Mouse (Mus musculus) gonadal fat pad, adult 2 months (tissue): ENCODE measurements around the gene Aif1. TPM values are rescaled to one million over a fixed set of nuclear protein-coding genes. Genes with fewer than 3 reads are reported as not detected.
"Not testable (repeated sequence)": the region's sequence is repeated elsewhere in the genome, so short reads cannot be mapped to it uniquely, and the experiment has no call there.

Experiments used
- DNase-seq: peaks from one replicate; pipeline ENCODE4 v3.0.0-alpha.2; 2012; ENCODE audit warnings: low read depth
- polyA plus RNA-seq: library from polyadenylated mRNA; depleted of rRNA; stranded (reverse); fragments of >200 nt; gene quantifications from 2 replicates; pipeline ENCODE4 v1.2.3, GENCODE M21; 2012

Gene Aif1
- polyA plus RNA-seq, 1 experiment = 2.5 TPM

GRCm38 (mm10) chr17:35146139-35146538, 29.7 kb downstream of the Aif1 start:
- DNase-seq = no peak

GRCm38 (mm10) chr17:35141971-35142370, 33.9 kb downstream of the Aif1 start:
- no peak for DNase-seq

DNA sequence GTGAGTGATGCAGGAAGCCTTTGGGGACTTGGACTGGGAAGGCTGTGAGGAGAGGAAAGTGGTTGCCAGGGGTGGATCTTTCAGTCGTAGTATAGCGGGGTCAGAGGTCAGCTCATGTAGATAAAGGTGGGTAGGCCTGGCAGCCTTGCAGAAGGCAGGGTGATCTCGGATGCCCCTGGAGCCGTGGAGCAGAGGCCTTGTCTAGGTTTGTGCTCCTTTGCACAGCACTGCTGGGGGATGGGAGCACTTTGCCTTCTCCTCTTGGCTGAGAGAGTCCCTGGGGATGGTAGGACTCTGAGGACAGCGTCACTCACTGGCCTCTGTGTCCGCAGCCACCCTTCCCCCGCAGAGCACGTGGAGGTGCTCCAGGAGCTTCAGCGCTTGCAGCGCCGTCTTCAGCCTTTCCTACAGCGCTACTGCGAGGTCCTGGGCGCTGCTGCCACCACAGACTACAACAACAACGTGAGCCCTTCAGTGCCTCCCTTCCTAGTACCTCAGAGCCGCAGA, 35.3 kb downstream of the Aif1 start:
- no peak for DNase-seq

- DNase-seq = no peak
These were observed 36.6 kb downstream of the Aif1 start for GRCm38 (mm10) chr17:35139269-35139668.

DNA sequence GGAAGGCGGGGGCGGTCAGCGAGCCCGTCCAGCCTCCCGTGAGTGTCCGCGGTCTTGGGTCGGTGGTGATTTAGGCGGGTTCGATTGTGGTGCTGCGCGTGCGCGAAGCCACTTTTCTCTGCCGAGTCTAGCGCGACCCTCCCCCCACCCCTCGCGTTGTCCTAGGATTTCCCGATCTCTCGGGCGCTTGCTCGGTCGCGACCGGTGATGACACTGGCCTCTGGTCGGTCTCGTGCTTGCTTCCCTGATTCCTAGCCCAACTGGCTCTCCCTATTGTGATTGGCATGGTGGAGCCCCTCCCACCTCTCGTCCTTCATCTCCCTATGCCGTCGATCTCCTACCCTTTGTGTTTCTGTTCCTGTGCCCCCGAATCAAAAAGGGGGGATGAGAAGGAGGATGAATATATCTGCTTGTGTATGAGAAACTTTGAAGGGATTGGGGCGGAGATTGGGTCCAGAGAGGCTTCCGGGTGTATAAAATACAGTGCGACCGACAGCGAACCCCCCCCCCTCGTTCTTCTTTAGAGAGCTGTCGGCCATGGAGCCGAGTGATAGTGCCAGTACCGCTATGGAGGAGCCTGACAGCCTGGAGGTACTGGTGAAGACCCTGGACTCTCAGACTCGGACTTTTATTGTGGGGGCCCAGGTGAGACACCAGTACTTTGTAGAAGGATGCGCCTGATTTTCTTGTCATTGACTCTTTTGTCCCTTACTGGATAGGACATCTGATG, 40.1 kb downstream of the Aif1 start:
- no peak for DNase-seq

DNA sequence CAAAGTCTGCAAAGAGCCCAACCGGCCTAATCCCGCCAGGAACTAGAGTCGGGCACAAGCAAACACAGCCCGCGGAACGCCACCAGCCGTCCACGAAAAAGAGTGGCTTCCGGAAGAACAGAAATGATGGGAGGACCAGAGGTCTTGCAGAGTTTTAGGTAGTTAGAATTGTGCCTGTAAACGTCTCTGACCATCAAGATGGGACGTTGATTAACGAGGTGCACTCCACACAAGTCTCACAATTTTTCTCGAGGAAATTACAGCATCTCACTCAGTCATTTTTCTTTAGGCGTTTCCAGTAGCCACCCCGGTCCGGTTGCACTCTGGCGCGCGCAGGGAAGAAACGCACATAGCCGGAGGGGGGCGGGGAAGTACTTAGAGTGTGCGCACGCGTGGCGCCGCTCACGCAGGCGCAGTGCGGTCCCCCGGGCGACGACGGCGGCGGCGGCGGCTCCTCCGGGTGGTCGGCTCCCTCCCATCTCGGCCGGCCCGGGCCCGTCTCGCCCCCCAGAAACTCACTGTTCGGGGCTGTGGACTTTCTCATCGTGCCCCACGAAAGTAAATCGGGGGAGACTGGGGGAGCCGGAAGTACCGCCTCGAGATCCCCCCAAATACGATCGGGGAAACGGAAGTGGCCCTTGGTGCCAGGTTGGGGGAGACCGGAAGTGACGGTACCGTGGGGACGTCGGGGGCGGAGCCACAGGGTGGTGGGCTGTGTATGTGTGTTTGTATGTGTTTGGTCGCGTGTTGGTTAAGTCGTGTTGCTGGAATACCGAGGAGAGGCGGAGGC, 40.9 kb downstream of the Aif1 start, which contains the start of gene Bag6:
Gene Bag6 (plus strand): TSS at position 378 of the 790 bp plus-strand sequence.
- DNase-seq = peak; percentile 67

GRCm38 (mm10) chr17:35133517-35133916, 42.4 kb downstream of the Aif1 start:
- DNase-seq = no peak

DNA sequence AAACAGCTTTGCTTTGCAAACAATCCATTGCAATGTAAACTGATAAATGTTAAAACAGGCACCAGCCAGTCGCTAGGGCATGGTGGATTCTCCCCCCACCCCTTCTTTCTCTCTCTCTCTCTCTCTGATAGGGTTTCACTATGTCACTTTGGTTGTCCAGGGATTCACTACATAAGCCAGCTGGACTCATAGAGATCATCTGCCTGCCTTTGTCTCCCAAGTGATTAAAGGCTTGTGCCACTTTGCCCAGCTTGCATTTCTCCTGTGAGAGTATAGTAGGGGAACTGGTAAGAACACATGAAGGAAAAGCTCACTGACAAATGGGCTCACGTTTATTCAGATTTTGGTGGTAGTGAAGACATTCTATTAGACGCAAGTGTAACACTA, 43.7 kb downstream of the Aif1 start:
- no peak for DNase-seq

DNA sequence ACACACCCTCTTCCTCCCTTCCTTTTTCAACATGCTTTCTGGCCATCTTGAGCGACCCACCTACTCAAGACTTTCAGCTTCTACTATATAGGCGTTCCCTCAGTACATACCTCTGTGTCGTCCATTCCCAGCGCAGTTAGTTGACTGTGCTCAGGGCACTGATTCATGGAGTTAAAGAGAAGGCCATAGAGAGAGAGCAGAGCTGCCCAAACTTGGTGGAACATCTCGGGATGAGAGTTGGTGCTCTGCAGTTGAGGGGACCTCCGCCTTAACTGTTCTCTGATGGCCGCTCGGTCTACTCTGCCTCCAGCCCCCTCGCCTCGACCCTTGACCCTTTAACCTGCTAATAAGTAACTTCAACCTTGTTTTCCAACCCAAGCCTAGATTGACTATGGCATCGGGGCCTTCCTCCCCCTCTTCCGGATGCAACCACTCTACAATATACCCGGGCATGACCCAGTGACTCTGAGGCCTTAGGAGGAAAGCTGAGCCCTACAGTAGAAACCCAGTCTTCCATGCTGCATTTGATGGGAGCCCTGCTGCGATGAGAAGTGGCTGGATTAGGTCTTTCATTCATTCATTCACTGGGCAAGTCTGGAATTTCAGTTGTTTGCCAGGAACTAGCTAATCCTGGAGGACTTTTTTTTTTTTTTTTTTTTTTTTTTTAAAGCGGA, 44.2 kb downstream of the Aif1 start, which contains the start of gene Apom:
Gene Apom (minus strand): TSS at position 551 of the 674 bp plus-strand sequence.
- no peak for DNase-seq

DNA sequence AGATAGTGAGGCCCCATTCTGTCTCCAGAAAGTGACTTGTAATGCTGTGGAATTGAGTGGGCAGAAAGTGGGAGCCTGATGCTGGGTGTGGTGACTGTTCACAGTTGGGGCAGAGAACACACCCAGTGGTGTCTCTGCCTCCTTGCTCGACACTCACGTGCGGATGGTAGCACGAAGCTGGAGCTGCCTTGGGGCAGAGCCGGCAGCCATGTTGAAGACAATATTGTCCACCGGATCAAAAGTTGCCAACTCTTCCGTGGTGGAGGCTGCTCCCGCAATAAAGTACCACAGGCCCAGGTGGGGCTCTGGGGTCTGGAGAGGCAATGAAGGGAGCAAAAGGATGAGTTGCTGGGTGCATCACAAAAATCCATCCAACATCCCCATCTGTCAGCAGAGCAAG, 44.8 kb downstream of the Aif1 start:
- DNase-seq = no peak

GRCm38 (mm10) chr17:35128996-35129395, 46.9 kb downstream of the Aif1 start:
- no peak for DNase-seq

GRCm38 (mm10) chr17:35127017-35127416, 48.9 kb downstream of the Aif1 start:
- no peak for DNase-seq

- no peak for DNase-seq
These were observed 49.7 kb downstream of the Aif1 start, which contains the start of gene D17H6S53E for GRCm38 (mm10) chr17:35126206-35126611. Gene D17H6S53E, plus strand, starts transcription at chr17:35126373.

GRCm38 (mm10) chr17:35125578-35125977, 50.3 kb downstream of the Aif1 start:
- no peak for DNase-seq

GRCm38 (mm10) chr17:35125081-35125480, 50.8 kb downstream of the Aif1 start:
- DNase-seq = no peak

DNA sequence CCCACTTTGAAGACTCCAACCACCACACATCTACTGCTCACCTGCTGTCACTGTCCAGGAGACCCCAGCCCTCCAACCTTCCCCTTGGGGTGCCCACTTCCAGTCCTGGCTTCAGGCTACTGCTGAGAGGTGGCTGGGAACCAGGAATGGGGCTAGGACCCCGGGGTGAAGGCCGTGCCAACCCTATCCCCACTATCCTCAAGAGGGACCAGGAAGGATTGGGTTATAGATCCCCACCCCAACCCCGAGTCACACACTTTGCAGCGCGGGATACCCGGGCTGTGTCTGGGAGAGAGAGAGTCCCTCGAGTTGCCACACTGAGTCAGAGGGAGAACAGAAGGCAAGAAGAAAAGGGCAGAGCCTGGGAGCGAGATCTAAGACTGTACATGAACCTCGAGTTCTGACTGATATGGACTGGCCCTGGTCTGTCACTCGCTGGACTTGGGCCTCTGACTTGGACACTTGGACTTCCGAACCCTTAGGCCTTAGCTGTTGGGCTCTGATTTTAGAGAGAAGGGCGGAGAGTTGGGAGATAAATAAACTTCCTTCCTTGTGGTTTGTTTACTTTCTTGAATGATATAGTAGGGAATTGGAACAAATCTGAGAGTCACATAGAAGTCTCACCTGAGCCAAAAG, 51.5 kb downstream of the Aif1 start:
- DNase-seq = not testable (repeated sequence)

DNA sequence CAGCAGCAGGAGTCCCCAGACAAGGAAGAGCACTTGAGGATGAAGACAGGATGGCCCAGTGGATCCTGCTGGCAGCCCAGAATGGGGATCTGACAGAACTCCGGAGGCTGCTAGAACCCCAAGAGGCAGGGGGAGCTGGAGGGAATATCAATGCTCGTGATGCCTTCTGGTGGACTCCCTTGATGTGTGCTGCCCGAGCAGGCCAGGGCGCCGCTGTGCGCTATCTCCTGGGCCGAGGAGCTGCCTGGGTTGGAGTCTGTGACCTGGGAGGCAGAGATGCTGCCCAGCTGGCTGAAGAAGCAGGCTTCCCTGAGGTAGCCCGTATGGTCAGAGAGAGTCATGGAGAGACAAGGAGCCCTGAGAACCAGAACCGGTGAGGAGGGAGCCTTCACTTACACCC, 52.6 kb downstream of the Aif1 start:
- not testable (repeated sequence) for DNase-seq

GRCm38 (mm10) chr17:35121871-35122303, 54.0 kb downstream of the Aif1 start, which contains the start of gene Csnk2b:
Gene Csnk2b, minus strand, starts transcription at chr17:35122053.
- no peak for DNase-seq

DNA sequence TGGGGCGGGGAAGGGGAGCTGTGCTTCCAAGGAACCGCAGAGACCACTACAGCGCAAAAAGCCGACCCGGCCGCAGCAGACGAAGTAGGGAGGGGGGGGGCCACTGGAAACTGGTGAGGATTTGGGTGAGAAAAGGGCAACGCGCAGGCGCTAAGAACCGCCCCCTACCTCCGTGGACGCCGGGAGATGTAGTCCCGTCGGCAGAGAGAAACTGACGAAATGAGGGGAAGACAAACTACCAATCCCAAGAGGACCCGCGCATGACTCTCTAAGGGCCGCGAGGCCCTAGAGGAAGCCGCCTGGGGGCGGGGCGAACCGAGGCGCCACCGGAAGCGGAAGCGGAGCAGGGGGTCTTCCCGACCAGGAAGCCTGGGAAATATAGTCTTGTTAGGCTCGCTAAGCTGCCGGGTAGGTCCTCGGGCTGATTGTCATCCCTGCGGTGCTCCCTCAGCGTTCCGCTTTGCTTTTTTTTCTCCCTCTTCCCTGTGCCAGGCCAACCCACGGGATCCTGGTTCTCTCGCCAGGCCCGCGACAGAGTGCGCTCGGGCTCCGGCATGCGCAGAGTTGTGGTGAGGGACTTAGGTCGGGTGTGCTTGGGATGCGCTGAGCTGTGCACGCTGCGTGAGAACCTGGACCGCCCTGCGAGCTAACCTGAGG, 54.6 kb downstream of the Aif1 start, which contains the start of gene Gpank1:
Gene Gpank1 (plus strand): TSS at position 313 of the 657 bp plus-strand sequence.
- peak; percentile 81 for DNase-seq
